Mouse (Mus musculus) adrenal gland, postnatal 36 days (tissue): Measurements from ENCODE around the gene Sppl2b. TPM values are rescaled to one million over a fixed set of nuclear protein-coding genes. Genes with fewer than 3 reads are reported as not detected.

Source experiments
- DNase-seq, 2 experiments: peaks; one replicate each; pipeline ENCODE4 v3.0.0; 2021; ENCODE audit warnings: mixed read lengths in 1 of 2
- total RNA-seq, 2 experiments: library from RNA; stranded (reverse); gene quantifications; 2 replicates each; pipeline ENCODE4 v1.2.3; 2021

Gene Sppl2b
- total RNA-seq, 2 experiments from 2014 or later = 28.1 to 30.3 TPM

DNA sequence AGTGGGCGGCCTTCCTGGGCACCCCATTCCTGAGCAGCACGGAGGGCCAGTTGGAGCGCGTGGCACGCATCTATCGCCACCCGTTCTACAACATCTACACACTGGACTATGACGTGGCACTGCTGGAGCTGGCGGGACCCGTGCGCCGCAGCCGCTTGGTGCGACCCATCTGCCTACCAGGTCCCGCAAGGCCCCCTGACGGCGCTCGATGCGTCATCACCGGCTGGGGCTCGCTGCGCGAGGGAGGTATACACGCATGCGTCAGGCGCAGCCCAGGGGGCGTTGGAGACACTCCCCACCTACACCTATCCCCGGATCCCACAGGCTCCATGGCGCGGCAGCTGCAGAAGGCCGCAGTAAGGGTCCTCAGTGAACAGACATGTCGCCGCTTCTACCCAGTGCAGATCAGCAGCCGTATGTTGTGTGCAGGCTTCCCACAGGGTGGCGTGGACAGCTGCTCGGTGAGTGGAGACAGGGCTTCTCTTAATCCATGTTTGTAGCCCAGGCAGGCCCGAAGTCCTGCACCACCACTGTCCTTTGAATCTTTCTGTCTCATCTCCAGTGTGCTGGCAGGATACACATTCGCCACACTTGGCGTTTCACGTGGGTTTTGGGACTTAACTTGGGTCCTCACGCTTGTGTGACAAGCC, 42.9 kb downstream of the Sppl2b start:
- DNase-seq = peak; percentile 40 to 44

DNA sequence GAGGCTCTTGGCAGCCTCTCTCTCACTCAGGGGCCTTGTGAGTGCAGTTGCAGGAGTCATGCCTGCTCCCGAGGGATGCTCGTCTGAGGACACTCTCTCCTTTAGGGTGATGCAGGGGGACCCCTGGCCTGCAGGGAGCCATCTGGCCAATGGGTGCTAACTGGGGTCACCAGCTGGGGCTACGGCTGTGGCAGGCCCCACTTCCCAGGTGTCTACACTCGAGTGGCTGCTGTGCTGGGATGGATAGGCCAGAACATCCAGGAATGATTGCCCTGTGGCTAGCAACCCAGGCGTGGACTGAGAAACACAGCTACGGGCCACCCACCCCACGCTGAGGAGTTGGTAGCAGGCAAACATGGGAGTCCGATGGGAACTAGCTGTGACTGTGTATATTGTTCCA, 44.0 kb downstream of the Sppl2b start:
- no peak for DNase-seq

- DNase-seq = no peak
Observed at GRCm38 (mm10) chr10:80899591-80900317, 44.7 kb downstream of the Sppl2b start.

DNA sequence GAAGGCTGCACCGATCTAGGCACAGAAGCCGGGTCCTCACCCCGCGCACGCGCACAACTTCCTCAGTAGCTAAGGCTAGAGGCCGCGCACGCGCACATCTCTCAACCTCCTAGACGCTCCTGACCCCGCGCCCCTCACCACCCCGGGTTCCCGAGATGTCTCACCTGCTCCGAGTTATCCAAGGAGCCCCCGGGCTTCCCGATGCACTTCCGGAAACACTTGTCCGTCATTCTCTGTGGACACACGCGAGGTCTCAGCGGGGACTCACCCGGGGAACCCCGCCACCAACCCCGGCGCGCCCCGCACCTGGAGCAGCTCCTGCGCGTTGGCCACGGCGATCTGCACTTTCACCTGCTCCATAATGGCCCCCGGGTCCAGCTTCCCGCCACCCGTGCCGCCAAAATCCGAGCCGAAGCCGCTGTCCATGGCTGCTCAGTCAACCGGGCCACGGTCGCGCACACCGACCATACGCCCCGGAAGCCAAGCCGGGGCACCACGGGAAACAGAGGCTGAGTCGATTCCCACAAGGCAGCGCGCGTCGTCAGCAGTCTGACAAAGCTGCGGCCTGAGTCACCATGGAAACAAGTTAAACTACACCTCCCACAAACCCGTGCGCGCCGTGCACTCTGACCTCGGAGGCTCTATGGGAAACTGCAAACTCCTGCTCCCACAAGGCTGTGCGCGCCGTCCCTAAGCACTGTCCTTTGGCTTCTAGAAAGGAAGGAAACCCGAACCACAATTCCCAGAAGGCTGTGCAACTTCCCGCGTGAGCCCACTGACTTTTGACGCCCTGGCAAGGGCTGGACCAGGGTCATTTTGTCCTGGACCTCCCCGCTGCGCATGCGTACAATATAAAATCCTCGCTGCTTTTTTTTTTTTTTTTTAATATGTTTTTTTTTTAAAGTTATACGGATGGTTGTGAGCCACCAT, 45.5 kb downstream of the Sppl2b start, which contains the start of gene Timm13:
Gene Timm13, minus strand, starts transcription at position 652 of the 930 bp plus-strand sequence.
- peak; percentile 97 to 98 for DNase-seq

DNA sequence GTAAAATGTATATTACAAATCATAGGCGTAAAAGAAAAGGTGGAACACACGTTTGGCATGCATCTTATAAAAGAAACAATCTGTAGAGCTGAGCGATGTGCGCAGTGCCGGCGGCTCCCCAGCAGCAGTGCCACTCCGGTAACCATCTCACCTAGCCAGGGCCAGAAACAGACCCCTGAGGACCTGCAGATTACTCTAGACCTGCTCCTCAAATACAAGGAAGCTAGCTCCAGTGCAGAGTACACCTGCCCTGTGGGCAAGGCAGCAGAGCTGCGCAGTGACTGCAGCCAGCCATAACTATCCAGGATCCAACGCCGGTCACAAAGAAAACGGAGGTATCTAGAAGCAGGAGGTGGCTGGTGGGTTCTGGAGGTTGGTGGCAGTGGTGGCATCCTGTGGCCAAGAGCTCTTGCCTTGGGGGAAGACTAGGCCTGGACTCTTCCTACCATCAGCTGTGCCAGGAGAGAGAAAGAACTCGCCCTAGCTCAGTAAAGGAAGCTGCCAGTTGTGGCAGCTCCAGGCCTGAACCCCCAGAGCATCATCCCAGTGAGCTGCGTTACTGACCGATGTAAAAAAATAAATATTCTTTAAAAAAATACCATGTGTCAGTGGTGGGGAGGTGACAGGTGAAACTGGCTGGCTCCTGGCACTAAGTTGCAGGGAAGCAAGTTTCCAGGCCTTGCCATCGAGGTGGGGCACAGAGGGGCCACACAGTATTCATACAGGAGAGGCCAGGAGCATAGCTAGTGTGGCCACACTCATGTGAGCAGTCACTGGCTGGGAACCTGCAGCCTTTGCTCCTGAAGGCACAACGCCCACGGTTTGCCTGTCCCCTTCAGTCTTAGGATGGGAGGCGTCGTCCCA, 46.6 kb downstream of the Sppl2b start:
- DNase-seq = no peak

DNA sequence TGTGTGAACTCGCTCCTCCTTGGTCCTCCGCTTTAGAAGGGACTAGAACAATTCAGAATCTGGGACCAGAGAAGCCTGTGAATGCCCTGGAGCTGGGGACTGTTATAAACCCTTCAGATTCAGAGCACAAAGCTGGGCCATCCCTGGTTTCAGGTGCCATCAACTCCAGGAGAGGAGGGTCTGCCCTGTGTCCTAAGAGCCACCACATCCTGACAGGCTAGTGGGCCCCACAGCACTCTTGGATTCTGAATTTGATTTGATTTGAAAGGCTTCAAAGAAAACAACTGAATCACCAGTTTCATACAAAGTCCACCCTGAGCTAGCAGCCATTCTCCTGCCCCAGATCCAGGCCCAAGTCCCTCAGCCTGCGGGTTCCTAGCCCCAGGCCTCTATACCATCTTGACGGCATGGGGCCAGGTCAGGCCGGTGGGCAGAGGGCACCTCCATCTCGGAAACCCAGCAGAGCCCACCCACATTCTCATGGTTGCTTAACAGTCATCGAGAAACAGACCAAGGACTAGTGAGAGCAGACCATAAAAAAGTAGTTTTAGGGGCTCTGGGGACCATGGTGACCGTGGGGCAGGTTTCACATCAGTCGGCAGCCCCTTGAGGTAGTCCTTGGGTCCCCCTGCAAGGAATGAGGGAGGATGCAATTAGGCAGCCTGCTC, 47.3 kb downstream of the Sppl2b start:
- DNase-seq = no peak

DNA sequence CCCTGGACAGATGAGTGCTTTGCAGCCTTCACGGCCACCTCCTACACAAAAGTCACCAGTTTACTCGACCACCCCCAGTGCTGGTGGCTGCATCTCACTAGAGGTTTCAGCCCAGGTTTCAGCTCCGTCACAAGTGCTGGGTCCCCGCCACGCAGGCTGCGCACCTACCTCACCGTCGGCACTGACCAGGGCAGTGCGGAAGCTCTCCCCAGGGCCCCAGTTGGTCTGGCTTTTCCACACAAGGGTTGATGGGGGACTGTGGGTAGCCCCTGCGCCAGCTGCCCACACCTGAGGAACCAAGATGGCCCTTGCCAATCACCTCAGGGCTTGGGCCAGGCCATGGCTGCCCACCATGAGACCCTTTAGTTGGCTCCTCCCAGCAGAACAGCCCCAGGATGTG, 48.2 kb downstream of the Sppl2b start:
- DNase-seq = no peak

DNA sequence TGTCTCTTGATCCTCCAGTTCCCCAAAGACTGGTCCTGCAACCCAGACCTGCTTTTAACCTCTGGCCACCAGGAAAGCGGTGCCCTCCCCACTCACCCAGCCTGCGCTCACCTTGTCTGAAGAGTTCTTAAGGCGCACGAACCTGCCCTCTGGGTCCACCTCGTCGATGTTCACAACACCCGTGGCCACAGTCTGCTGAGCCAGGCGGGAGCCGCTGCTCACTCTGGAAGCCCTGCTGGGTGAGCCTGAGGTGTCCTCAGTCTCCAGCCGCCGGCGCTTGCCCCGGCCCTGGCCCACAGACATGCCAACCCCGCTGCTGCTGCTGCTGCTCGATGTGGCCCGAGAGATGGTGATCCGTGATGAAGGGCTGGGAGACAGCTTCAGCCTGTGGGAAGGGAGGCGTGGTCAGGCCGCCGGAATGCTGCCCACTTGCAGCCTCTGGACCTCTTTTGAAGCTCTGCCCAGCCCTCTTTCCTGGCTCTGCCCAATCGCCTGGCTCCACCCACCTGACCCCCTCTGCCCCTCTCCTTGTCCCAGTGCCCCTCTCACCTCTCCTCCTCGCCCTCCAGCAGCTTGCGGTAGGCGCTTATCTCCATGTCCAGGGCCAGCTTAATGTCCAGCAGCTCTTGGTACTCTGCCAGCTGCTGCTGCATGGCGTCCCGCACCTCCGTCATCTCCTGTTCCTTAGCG, 49.1 kb downstream of the Sppl2b start:
- peak in 1 of 2 experiments; percentile 58 for DNase-seq

GRCm38 (mm10) chr10:80904709-80905108, 49.6 kb downstream of the Sppl2b start:
- DNase-seq = no peak

DNA sequence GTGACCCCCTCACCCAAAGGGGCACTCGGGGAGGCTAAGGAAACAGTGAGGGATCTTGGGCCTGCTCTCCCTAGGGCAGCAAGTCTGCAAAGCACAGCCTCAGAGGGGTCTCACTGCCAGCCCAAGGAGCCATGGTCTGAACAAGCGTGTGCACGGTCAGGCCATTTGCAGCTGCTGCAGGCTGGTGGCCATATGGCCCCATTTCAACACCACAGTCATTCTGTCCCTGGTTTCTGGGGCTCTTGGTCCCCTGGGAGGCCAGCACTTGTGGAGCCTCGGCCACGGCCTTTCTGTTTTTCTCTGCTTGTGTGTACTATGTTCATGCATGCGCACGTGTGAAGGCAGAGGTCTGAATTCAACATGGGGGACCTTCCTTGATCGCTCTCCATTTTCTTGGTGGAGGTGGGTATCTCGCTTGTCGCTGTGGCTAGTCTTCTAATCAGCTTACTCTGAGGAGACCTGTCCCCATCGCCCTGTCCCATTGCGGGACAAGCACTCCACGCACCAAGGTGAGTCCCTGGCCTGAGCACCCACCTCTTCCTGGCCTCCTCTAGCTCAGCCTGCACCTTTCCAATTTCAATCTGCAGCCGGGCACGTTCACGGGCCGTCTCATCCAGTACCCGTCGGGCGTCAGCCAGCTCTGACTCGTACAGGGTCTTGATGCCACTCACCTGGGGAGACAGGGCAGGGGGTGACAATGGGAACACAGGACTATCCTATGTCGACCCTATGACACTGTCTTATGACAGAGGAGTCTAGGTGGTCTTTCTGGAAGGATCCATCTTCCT, 54.5 kb downstream of the Sppl2b start:
- DNase-seq = no peak

GRCm38 (mm10) chr10:80911354-80911753, 56.3 kb downstream of the Sppl2b start:
- no peak for DNase-seq

DNA sequence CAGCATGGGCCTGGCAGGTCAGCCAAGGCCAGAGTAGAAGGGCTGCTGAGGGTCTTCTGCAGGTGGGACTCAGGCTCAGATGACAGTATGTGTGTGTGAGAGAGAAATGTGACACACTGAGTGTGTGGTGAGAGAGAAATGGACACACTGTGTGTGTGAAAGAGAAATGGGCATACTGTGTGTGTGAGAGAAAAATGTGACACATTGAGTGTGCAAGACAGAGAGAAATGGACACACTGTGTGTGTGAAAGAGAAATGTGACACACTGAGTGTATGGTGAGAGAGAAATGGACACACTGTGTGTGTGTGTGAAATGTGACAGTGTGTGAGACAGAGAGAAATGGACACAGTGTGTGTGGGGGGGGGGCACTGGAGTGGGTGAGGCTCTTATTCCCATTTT, 56.8 kb downstream of the Sppl2b start:
- no peak for DNase-seq

- no peak for DNase-seq
Observed at GRCm38 (mm10) chr10:80913364-80914011, 58.4 kb downstream of the Sppl2b start.

GRCm38 (mm10) chr10:80914253-80914656, 59.2 kb downstream of the Sppl2b start:
- DNase-seq = no peak

DNA sequence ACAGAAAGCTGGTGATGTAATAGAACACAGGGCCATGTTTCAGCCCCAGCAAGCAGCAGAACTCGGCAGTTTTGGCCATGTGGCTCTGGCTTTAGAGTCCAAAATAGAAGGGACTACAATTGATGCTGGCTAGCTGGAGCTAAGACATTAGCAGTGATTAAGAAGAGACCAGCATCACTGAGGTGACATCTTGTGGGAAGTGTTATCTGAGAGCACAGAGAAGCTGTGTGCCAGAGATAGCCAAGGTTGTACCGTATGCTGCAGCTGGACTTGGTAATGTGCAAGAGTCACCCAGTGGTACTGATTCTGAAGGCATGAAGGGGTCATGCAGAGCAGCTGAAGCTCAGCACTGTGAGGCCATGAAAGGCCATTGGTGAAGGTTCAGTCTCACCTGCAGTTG, 60.2 kb downstream of the Sppl2b start:
- DNase-seq = no peak

DNA sequence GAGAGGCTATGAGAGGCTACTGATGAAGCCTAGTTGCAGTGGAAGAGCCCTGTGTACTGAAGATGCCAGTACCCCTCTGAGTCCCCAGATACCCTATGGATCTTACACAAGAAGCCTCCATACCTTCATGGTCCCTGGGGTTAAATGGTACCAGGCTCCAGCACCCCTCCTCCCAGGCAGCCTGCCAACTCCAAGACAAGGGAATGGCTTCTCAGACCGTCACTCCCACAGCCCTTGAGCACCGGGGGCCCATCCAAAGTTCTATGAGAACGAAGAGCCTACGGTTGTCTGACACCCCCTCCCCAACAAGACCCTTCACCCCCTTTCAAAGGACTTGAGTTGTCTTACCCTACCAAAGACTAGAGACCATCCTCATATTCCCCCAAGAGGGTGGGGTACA, 60.7 kb downstream of the Sppl2b start:
- no peak for DNase-seq

- no peak for DNase-seq
Observed at GRCm38 (mm10) chr10:80917336-80917778, 62.3 kb downstream of the Sppl2b start.

DNA sequence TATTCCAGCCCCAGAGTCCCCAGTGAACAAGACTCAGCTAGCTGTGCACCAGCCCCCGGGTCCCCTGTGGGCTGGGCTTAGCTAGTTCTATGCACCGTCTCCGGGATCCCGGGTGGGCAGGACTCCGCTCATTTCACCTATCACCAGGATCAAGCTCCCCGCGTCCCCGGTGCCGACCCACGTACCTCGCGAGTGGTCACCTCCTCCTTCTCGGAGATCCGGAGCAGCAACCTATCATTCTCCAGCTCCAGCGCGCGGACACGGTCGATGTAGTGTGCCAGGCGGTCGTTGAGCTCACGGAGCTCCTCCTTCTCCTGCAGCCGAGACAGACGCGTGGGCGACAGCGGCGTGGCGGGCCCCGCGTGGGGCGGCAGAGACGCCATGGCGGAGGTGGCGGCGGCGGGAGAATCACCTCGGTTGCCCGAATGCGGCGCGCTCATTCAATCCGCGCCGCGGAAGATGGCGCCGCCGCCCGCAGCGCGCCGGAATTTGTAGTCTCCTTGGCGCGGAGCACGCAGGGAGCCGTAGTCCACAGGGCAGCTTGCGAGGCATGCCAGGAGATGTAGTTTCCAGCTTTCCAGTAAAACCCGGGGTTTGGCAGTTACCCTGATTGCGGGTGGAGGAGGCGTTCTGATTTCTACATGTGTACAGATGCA, 62.8 kb downstream of the Sppl2b start, which contains the start of gene Lmnb2:
Gene Lmnb2, minus strand, starts transcription at position 467 of the 656 bp plus-strand sequence.
- DNase-seq = peak; percentile 84 to 89
